Mouse (Mus musculus) midbrain, embryonic 16.5 days (tissue): ENCODE results near the gene Lgr6. TPM values are rescaled to one million over a fixed set of nuclear protein-coding genes. Genes with fewer than 3 reads are reported as not detected.

ENCODE experiments used
- ATAC-seq: fragments of 200-750 bp; cut with Nextera tagmentation; 2 replicates; pipeline ENCODE4 v1.8.0; 2017; ENCODE audit warnings: moderate TSS enrichment
- H3K27ac ChIP-seq: fragments of 300-500 bp; sonication (generic); 2 replicates; pipeline ENCODE4 v1.5.1; 2014; ENCODE audit warnings: mild to moderate bottlenecking, low read length, mixed read lengths
- H3K27me3 ChIP-seq: fragments of 300-500 bp; sonication (generic); 2 replicates; pipeline ENCODE4 v1.6.1; 2014; ENCODE audit warnings: low read depth, low read length, mixed read lengths; ENCODE audit not compliant: control insufficient read depth, insufficient read depth
- H3K36me3 ChIP-seq: fragments of 300-500 bp; sonication (generic); 2 replicates; pipeline ENCODE4 v1.6.1; 2014; ENCODE audit warnings: mild to moderate bottlenecking, low read length, moderate library complexity, mixed read lengths; ENCODE audit not compliant: control insufficient read depth, insufficient read depth
- H3K4me1 ChIP-seq: fragments of 300-500 bp; sonication (generic); 2 replicates; pipeline ENCODE4 v1.6.1; 2014; ENCODE audit warnings: mild to moderate bottlenecking, low read length, mixed read lengths; ENCODE audit not compliant: control insufficient read depth, insufficient read depth
- H3K4me2 ChIP-seq: fragments of 300-500 bp; sonication (generic); 2 replicates; pipeline ENCODE4 v1.6.1; 2014; ENCODE audit warnings: mild to moderate bottlenecking, low read length, mixed read lengths
- H3K4me3 ChIP-seq: fragments of 300-500 bp; sonication (generic); 2 replicates; pipeline ENCODE4 v1.5.1; 2014; ENCODE audit warnings: low read depth, mild to moderate bottlenecking, low read length, moderate library complexity, mixed read lengths
- H3K9ac ChIP-seq: fragments of 300-500 bp; sonication (generic); 2 replicates; pipeline ENCODE4 v1.6.1; 2014; ENCODE audit warnings: low read depth, low read length, mixed read lengths
- H3K9me3 ChIP-seq: fragments of 300-500 bp; sonication (generic); replicated peaks from 2 replicates; pipeline ENCODE4 v1.6.1; 2014; ENCODE audit warnings: mild to moderate bottlenecking, low read length, mixed read lengths; ENCODE audit not compliant: control insufficient read depth, poor library complexity, severe bottlenecking
- WGBS: fragments of 180-500 bp; shearing (Covaris S2); extraction: QIAGEN DNeasy Blood & Tissue Kit; methylation state at CpG from one replicate; pipeline ENCODE4 v1.1.7; 2014; 5-methylcytosine and 5-hydroxymethylcytosine counted together
- polyA plus RNA-seq: library from polyadenylated mRNA; unstranded; fragments of >200 nt; fragmentation: Nextera tagmentation; extraction: Ambion mirVana; gene quantifications from 2 replicates; pipeline ENCODE4 v1.2.1, GENCODE M21; 2015

The Lgr6 gene
- polyA plus RNA-seq, 1 experiment from 2014 or later: 1.2 TPM

DNA sequence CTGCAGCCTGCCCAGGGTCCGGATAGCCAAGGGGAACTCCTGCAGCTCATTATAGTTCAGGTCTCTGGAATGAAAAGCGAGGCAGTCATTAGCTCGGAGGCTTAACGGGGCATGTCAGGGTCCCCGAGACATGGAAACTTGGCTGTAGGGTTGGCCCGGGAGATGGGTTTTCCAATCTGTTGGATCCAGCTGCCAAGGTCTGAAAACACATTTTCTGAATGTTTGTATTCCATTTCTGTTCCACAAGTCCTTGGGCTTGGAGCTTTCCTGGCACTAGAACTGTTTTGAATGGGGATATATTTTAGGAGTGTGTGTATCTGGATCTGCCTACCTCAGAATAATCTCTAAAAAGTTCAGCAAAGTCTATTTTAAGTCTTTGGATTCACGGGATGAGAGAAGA, 99.4 kb downstream of the Lgr6 start:
- Histone ChIP-seq H3K4me3 (no peak overlapping the region), H3K4me1 (0 out of 2 replicates have a peak, but pooled peaks cover 3% of the 10 kb centered on the region), H3K27ac (no peak overlapping the region), H3K27me3 (no peaks in the 10 kb centered on the region), H3K9me3 (no peaks in the 10 kb centered on the region), H3K36me3 (no peaks in the 10 kb centered on the region), H3K4me2 (no peak overlapping the region), H3K9ac (no peak overlapping the region)
- no peak for ATAC-seq
- 74% methylated on average over 7 of the region's 7 CpGs for WGBS

GRCm38 (mm10) chr1:135003346-135003745, 101.7 kb downstream of the Lgr6 start:
- Histone ChIP-seq H3K4me1 (0 out of 2 replicates have a peak, but pooled peaks cover 3% of the 10 kb centered on the region), H3K4me2 (no peak overlapping the region)
- WGBS: 30% methylated on average over 4 of the region's 4 CpGs

GRCm38 (mm10) chr1:135000527-135000926, 104.5 kb downstream of the Lgr6 start:
- no peak for ATAC-seq
- Histone ChIP-seq H3K9me3 (no peaks in the 10 kb centered on the region), H3K4me3 (no peak overlapping the region), H3K36me3 (no peaks in the 10 kb centered on the region), H3K27me3 (no peaks in the 10 kb centered on the region), H3K27ac (no peak overlapping the region), H3K9ac (no peak overlapping the region), H3K4me1 (0 out of 2 replicates have a peak, but pooled peaks cover 3% of the 10 kb centered on the region), H3K4me2 (no peak overlapping the region)
- 79% methylated on average over 9 of the region's 9 CpGs for WGBS

More at GRCm38 (mm10) chr1:135003346-135003745, 101.7 kb downstream of the Lgr6 start:
- H3K4me3 ChIP-seq: no peak overlapping the region
- no peaks in the 10 kb centered on the region for H3K9me3 ChIP-seq
- no peaks in the 10 kb centered on the region for H3K36me3 ChIP-seq
- ATAC-seq: peak; percentile 71
- H3K27me3 ChIP-seq: no peaks in the 10 kb centered on the region
- no peak overlapping the region for H3K9ac ChIP-seq
- H3K27ac ChIP-seq: no peak overlapping the region; the same call in 1 of the 2 replicates

GRCm38 (mm10) chr1:134998231-134998630, 106.8 kb downstream of the Lgr6 start:
- Histone ChIP-seq H3K9ac (no peak overlapping the region), H3K27me3 (no peaks in the 10 kb centered on the region), H3K4me3 (no peak overlapping the region), H3K4me1 (0 out of 2 replicates have a peak, but pooled peaks cover under 1% of the 10 kb centered on the region), H3K4me2 (no peak overlapping the region), H3K9me3 (no peaks in the 10 kb centered on the region), H3K27ac (no peak overlapping the region), H3K36me3 (no peaks in the 10 kb centered on the region)
- 79% methylated on average over 8 of the region's 8 CpGs for WGBS
- ATAC-seq: no peak

GRCm38 (mm10) chr1:134997568-134997967, 107.5 kb downstream of the Lgr6 start:
- Histone ChIP-seq H3K9me3 (no peaks in the 10 kb centered on the region), H3K9ac (no peak overlapping the region), H3K36me3 (no peaks in the 10 kb centered on the region), H3K4me3 (no peak overlapping the region), H3K4me1 (no peaks in the 10 kb centered on the region), H3K4me2 (no peak overlapping the region), H3K27me3 (no peaks in the 10 kb centered on the region), H3K27ac (no peak overlapping the region)
- WGBS: 83% methylated on average over 5 of the region's 5 CpGs
- no peak for ATAC-seq

DNA sequence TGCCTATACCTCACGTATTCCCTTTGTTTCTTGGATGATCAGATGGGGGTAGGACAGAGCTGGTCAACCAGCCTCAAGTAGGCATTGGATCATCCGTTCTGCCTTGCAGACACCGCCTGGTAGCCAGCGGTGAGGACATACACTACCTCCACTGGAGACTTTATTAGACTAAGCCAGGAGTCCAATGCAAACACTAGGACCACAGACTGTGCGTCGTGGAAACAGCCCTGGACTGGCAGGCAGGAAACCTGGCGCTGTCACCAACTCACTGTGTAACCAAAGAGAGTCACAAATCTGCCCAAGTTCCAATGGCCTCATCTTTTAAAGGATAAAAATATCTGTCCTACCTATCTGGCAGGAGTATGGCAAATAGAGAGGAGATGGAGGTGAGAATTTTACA, 108.6 kb downstream of the Lgr6 start:
- no peak overlapping the region for H3K4me2 ChIP-seq
- no peak overlapping the region for H3K9ac ChIP-seq
- no peaks in the 10 kb centered on the region for H3K36me3 ChIP-seq
- H3K9me3 ChIP-seq: no peaks in the 10 kb centered on the region
- no peak overlapping the region for H3K27ac ChIP-seq
- no peaks in the 10 kb centered on the region for H3K4me1 ChIP-seq
- ATAC-seq: no peak
- 83% methylated on average over 7 of the region's 7 CpGs for WGBS
- no peaks in the 10 kb centered on the region for H3K27me3 ChIP-seq
- H3K4me3 ChIP-seq: no peak overlapping the region

DNA sequence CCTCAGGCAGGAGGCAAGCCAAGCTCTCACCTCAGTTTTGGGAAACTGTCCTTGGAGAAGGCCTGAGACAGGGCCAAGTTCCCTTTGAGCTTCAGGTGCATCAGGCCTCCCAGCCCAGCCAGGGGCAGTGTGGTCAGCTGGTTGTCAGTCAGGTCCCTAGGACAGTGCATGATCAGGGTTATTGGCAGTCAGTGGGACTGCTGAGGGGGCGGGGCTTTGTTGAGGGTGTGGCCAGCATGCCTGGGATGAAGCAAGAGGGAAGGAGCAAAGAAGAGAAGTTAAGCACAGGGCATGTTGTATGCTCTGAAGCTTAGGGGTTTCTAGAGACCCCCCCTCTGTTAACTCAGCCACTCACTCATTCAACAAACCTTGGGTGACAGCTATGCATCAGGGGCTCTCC, 109.1 kb downstream of the Lgr6 start:
- no peaks in the 10 kb centered on the region for H3K9me3 ChIP-seq
- WGBS: 17% methylated on average over 1 of the region's 1 CpGs
- no peak for ATAC-seq

GRCm38 (mm10) chr1:134995437-134995836, 109.6 kb downstream of the Lgr6 start:
- ATAC-seq: no peak
- no peak overlapping the region for H3K4me3 ChIP-seq
- H3K36me3 ChIP-seq: no peaks in the 10 kb centered on the region
- H3K27ac ChIP-seq: no peak overlapping the region
- H3K4me1 ChIP-seq: no peaks in the 10 kb centered on the region
- no peak overlapping the region for H3K9ac ChIP-seq
- 38% methylated on average over 4 of the region's 4 CpGs for WGBS
- no peaks in the 10 kb centered on the region for H3K9me3 ChIP-seq
- no peaks in the 10 kb centered on the region for H3K27me3 ChIP-seq
- H3K4me2 ChIP-seq: no peak overlapping the region

More for the DNA sequence above, 109.1 kb downstream of the Lgr6 start:
- Histone ChIP-seq H3K9ac (no peak overlapping the region), H3K4me2 (no peak overlapping the region), H3K27me3 (no peaks in the 10 kb centered on the region), H3K27ac (no peak overlapping the region), H3K36me3 (no peaks in the 10 kb centered on the region), H3K4me1 (no peaks in the 10 kb centered on the region), H3K4me3 (no peak overlapping the region)

- no peak for ATAC-seq
- Histone ChIP-seq H3K9me3 (no peaks in the 10 kb centered on the region), H3K4me2 (no peak overlapping the region), H3K27ac (no peak overlapping the region), H3K4me1 (no peaks in the 10 kb centered on the region), H3K4me3 (no peak overlapping the region), H3K27me3 (no peaks in the 10 kb centered on the region), H3K36me3 (no peaks in the 10 kb centered on the region), H3K9ac (no peak overlapping the region)
- WGBS: 79% methylated on average over 3 of the region's 3 CpGs
Observed at GRCm38 (mm10) chr1:134994739-134995138, 110.3 kb downstream of the Lgr6 start.
